Mouse (Mus musculus): ENCODE results near the gene Snd1.

Snd1 gene

DNA sequence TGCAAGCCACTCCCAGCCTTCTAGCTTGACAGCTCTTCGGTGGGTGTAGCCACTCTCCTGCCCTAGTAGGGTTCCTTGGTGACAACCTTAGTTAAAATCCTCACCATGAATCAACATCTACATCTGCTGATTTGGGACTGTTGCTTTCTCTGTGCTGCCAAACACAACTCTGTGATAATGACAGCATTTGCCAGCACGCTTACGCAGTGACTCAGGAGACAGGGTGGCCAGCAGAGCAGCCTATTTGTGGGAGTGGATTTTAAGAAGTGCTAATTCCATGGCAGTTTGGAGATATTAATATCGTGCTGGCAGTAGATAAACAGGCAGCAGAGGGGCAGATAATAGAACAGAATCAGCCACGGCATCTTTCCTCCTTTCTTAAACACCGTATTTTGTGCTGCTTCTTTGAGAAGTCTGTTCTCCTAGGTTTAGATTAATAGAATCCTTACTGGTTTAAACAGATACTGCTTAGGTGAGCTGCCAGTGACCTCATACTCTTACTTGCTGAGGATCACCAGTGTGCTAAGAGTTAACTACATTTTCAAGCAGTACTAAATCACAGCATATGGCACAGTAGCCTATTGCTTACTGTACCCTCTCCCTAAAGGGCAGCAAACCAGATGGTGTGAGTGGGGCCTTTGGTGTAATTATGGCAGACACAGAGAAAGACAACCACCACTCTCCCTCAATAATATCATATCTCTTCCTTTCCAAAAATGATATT, 230.6 kb downstream of the Snd1 start:
- no peak for DNase-seq (ENCODE audit: low spot score in 2 of 2)

DNA sequence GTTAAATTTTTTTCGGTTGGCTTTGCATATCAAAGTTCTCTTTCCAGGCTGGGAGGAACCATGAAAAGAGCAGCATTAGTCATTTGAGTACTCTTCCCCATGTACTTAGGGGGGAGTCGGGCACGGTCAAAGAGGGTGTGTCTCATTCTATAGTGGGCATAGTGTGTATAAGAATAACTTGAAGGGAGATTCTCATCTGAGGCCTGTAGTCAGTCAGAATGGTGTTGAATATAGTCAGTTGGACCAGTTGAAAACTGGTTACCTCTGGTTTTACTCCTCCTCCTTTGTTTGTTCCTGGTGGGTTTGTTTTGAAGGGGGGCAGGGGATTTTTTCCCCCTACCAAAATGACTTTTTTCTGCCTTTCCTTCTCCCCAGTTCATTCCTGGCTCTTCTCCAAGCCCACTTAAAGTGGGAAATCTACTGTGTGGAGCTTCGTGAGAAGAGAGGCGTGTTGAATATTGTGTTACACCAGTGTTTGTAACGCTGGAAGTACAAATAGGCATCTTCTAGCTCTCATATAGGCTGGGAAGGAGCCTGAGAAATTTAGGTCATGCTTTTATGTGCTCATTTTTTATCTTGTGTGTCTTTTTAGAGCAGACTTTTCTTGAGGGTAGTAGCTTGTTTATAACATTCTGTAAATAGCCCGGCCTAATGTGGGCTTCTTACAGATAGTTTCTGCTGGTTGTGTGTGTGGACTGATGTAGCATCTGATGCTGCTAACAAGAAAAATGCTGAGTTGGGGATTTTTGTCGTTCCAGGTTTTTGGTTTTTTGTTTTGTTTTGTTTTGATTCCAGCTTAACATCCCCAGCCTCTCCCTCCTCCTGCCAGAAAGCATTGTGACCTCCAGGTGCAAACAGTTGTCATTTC, 231.4 kb downstream of the Snd1 start:
- no peak for DNase-seq (ENCODE audit: low spot score in 2 of 2)

GRCm38 (mm10) chr6:28706976-28707592, 232.1 kb downstream of the Snd1 start:
- DNase-seq (ENCODE audit: low spot score in 2 of 2): peak; percentile 62 to 73

- peak in 1 of 2 experiments; percentile 63 for DNase-seq (ENCODE audit: low spot score in 2 of 2)
These were observed 235.1 kb downstream of the Snd1 start for GRCm38 (mm10) chr6:28710035-28710434.

DNA sequence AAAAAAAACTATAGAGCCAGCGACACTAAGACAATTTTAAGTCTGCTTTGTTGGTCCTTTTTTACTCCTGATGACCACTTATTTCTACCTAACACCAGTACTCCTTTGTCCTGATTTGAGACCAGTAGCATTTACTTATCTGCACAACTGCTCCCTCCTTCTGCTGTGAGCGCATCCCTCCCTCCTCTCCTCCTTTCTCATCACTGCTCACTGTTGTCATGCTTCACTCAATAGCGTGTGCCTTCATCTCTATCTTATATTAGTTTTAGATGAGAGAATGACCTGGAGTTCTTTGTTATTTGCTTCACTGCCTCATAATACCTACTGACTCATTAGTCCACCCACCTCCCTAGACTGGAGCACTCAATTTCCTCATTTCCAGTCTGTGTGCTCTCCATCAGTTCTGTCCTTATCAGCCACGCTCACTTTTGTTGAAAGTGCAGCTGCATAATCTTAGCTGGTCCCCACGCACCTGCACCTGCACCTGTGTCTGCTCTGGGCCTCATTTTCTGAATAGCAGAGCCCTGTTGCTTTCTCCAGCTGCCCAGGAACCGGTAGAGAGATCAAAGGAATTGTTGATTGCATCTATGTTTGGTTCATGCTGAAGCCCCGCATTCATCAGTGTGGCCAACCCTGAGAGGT, 242.4 kb downstream of the Snd1 start:
- DNase-seq (ENCODE audit: low spot score in 2 of 2): no peak

DNA sequence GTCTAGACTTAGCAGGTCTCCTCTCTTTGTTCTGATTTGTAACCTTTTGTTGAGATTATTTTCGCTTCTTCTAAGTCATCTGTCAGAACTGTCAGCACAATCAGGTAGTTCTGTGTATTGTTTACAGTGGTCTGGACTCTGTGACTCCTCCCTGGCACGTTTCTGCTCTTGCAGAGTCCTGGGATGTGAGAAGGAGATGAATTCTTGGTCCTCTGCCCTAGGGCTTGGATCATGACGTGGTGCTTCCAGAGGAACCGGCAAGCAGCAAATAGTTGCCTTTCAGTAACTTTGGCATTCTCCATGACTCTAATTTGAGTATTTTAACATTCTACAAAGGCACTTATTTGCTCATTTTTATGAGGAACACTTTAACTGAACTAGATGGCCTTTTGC, 242.9 kb downstream of the Snd1 start:
- DNase-seq (ENCODE audit: low spot score in 2 of 2): no peak

GRCm38 (mm10) chr6:28720391-28721171, 245.6 kb downstream of the Snd1 start:
- no peak for DNase-seq (ENCODE audit: low spot score in 2 of 2)

GRCm38 (mm10) chr6:28723059-28723458, 248.1 kb downstream of the Snd1 start:
- no peak for DNase-seq (ENCODE audit: low spot score in 2 of 2)

DNA sequence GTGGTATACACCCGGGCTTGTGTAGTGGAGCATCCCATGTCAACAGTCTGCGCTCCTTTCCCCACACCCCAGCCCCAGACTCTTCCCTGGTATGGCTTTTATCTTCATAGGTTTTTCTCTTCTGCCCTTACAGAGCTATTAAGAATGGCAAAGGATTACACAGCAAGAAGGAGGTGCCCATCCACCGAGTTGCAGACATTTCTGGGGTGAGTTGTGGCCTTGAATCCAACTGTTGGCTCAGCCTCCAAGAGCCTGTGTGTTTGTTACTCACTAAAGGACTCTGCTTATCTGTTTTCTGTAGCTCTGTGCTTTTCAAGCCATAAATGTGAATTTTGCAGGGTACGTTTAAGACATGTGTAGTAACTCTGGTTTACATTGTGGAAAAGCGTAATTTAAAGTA, 249.8 kb downstream of the Snd1 start:
- DNase-seq (ENCODE audit: low spot score in 2 of 2): no peak

GRCm38 (mm10) chr6:28729236-28729635, 254.3 kb downstream of the Snd1 start:
- DNase-seq (ENCODE audit: low spot score in 2 of 2): no peak

DNA sequence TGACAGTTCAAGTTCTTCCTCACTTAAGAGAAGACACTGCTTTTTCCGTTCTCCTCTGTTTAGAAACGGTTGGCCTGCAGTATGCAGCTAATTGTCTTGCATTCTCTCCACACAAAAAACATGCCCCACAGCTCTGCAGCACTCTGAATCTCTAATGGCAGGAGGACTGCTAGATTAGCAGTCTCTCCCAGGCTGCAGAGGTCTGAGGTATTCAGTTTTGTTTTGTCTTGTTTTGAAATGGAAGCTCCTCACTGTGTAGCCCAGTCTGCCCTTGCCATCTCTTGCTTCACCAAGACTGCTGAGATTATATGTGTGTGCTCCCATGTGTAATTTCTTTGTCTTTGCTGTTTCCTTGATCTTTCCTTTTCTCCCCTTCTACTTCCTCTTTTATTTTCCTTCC, 254.7 kb downstream of the Snd1 start:
- no peak for DNase-seq (ENCODE audit: low spot score in 2 of 2)

DNA sequence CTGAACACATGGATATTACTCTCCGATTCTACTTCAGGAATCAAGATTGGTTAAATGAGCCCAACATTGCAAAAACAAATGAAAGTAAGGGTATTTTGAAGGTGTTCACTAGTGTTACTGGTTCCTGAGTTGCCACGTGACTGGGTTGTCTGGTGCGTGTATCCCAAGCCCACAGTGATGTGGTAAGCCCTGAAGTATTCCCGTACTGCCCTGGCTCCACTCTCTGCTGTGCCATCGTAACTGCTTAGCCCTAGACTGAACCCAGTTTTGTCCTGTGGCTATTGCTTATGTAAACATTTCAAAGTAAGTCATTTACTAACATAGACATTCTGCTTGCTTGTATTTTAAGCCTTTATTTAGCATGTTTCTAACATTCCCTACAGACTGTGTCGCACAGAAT, 256.3 kb downstream of the Snd1 start:
- no peak for DNase-seq (ENCODE audit: low spot score in 2 of 2)

GRCm38 (mm10) chr6:28733884-28734647, 259.1 kb downstream of the Snd1 start:
- no peak for DNase-seq (ENCODE audit: low spot score in 2 of 2)

DNA sequence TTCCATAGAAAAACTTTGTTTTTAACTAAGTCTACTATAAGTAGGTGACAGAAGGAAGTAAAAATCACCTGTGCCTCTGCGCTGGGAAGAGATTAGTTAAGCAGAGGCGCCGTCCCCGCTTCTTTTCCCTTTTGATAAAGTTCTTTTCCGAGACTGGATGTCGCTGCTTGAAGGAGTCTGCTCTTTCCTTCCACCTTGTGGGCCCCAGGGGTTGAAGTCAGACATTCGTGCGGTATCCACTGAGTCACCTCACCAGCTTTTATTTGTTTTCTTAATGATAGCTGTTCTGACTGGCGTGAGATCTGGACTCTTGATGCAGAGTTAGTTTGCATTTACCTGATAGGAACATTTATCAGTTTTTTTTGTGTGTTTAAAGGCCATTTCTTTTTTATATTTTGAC, 260.2 kb downstream of the Snd1 start:
- no peak for DNase-seq (ENCODE audit: low spot score in 2 of 2)

DNA sequence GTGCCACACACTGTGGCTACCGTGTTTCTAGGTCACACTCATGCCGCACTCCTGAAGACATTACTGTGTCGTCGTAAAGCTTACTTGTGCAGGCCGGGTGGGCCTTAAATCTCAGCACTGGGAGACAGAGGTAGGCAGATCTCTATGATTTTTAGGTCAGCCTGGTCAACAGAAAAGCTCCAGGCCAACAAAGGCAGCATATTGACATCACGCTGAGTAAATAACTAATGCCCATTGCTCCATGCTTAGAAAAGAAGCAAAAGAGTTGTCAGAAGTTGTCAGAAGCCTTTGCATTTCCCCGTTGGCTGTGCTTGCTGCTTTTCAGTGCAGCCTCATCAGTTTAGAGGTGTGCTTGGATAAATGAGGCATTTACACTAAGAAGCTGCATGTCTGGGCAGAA, 261.7 kb downstream of the Snd1 start:
- DNase-seq (ENCODE audit: low spot score in 2 of 2): no peak

- no peak for DNase-seq (ENCODE audit: low spot score in 2 of 2)
These were observed 262.7 kb downstream of the Snd1 start for GRCm38 (mm10) chr6:28737601-28738000.

- DNase-seq (ENCODE audit: low spot score in 2 of 2): no peak
These were observed 268.6 kb downstream of the Snd1 start for GRCm38 (mm10) chr6:28743586-28743985.

DNA sequence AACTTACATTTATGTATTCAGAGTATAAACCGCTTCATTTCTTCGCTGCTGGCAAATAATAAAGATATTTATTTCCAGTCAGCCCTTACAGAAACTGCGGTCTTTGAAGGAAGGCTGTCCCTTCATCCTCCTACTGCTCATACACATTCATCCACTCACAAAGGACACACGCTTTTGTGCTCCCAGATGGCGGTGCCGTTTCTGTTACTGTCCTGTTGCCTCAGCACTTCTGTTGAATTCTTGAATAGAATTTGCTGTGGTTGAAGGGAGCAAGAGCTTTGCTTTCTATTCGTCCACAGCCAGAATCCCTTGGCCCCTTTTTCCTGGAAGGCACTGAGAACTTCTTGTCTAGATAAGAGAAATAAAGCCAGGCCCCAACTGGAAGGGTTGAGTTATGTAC, 270.9 kb downstream of the Snd1 start:
- no peak for DNase-seq (ENCODE audit: low spot score in 2 of 2)

DNA sequence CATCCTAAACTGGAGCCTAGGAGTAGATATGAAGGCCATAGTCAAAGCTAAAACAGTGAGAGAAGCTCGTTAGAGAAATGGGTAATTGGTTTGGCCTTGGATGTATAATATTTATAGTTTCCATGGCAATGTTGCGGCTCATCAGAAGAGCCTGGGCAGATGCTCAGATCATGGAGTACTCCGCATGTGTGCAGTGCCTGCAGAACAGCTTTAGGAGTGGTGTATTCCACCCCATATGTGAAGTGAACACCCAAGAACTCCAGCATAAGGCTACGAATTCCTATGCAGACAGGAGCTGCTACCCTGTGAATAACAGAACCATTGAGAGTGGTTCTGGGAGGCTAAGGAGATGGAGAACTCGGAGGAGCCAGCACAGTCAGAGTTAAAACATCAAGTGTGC, 272.1 kb downstream of the Snd1 start:
- DNase-seq (ENCODE audit: low spot score in 2 of 2): no peak

DNA sequence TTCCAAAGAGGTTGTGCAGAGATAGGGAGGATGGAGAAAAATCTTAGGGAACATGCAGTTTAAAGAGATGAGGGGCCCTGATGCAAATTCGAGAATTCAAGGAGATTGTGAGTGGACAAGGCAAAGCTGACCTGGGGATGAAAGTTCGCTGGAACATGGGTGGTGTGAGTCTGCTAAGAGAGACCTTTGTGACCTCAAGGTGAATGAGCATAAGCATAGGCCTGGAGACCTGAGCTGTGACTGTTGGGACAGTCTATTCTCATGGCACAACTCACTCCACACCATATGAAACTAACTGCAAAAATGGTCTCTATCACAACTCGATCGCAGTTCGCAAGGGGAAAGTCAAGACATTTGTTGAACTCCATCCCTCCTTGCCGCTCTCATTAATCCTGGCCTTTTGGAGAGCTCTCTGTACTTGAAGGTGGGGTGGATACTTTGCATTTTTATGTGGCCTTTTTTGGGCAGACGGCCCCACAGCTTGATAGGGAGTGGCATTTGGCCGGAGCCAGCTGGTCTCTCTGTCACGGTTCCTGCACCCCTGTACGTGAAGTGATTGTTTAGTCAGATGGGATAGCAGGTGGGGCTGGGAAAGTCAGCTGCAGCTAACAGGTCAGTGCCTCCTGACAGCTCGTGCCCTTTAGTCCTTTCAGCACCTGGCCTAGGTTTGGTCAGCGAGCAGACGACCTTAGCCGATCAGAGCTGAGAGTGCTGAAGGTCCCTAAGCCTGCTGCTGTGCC, 273.2 kb downstream of the Snd1 start:
- no peak for DNase-seq (ENCODE audit: low spot score in 2 of 2)

All from spleen, postnatal 4 days (tissue).